Mouse (Mus musculus): ENCODE measurements around the gene Atp6v1e2.
A peak's percentile ranks its signal among the peaks of the same experiment; 100 is the strongest.

DNA sequence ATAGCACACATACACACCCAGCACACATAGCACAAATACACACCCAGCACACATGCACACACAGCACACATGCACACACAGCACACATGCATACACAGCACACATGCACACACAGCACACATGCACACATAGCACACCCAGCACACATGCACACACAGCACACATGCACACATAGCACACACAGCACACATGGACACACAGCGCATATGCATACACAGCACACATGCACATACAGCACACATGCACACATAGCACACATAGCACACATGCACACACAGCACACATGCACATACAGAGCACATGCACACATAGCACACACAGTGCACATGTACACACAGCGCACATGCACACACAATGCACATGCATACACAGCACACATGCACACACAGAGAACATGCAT, 34.0 kb upstream of the Atp6v1e2 start:
- TF ChIP-seq CTCF (IDR thresholded peaks at IDR 0.05; ENCODE audit: borderline replicate concordance, insufficient read depth, low read length): peak; percentile 16; the same call in 1 of the 2 replicates
- no peak for TF ChIP-seq POLR2A (IDR thresholded peaks at IDR 0.05; ENCODE audit: low read depth, low read length)

Measured in embryonic fibroblast, embryonic 13.5 days (primary cell).